Mouse (Mus musculus) heart, adult 2 months (tissue): ENCODE data around the gene Zbtb22.

ENCODE experiments used
- CTCF ChIP-seq: fragments of 200-600 bp; IDR thresholded peaks from 2 replicates; pipeline ENCODE4 v1.8.1; 2022; ENCODE audit warnings: antibody characterized with exemption, mild to moderate bottlenecking, moderate library complexity
- POLR2A ChIP-seq: fragments of 200-500 bp; IDR thresholded peaks from 2 replicates; pipeline ENCODE4 v1.6.1; 2011; ENCODE audit warnings: mild to moderate bottlenecking, low read depth, low read length, control low read depth; ENCODE audit not compliant: insufficient read depth

GRCm38 (mm10) chr17:33925406-33926116, 9.9 kb downstream of the Zbtb22 start:
- TF ChIP-seq CTCF (0 out of 2 replicates have a peak, but pooled peaks have one; percentile 10), POLR2A (no peak)
